Mouse (Mus musculus) CH12.LX (cell line): Measurements from ENCODE around the gene Nr5a2. TPM values are rescaled to one million over a fixed set of nuclear protein-coding genes. Genes with fewer than 3 reads are reported as not detected.

Experiments used
- DNase-seq: peaks from one replicate; pipeline ENCODE4 v3.0.0-alpha.2; 2013; ENCODE audit errors: extremely low read depth
- H3K27ac ChIP-seq: 2 replicates; pipeline ENCODE4 v1.5.1; 2012; ENCODE audit warnings: low read depth, mild to moderate bottlenecking, control low read depth, moderate library complexity; ENCODE audit not compliant: insufficient read depth
- H3K27me3 ChIP-seq: replicated peaks from 2 replicates; pipeline ENCODE3; 2012; ENCODE audit warnings: inconsistent platforms
- H3K36me3 ChIP-seq, 2 experiments: replicated peaks in 1 of 2; 2 replicates each; pipeline versions ENCODE3 to v1.6.1; 2012; ENCODE audit warnings: inconsistent platforms in 1 of 2, low read length in 1 of 2, mild to moderate bottlenecking in 1 of 2, mixed read lengths in 1 of 2, moderate library complexity in 1 of 2; ENCODE audit not compliant: control insufficient read depth in 1 of 2, insufficient read depth in 1 of 2
- H3K4me1 ChIP-seq, 2 experiments: 2 replicates each; pipeline ENCODE4 v1.6.1; 2012; ENCODE audit warnings: inconsistent platforms in 1 of 2, moderate library complexity in 1 of 2; ENCODE audit not compliant: insufficient read depth in 2 of 2, control insufficient read depth in 1 of 2
- H3K4me2 ChIP-seq: 2 replicates; pipeline ENCODE4 v1.6.1; 2012; ENCODE audit warnings: low read depth, mild to moderate bottlenecking, control low read depth; ENCODE audit not compliant: poor library complexity, insufficient read depth, severe bottlenecking
- H3K4me3 ChIP-seq, 3 experiments: fragments of 150-350 bp in 1 of 3; sonication (generic) in 1 of 3; replicated peaks in 1 of 3; 2 replicates each; pipeline versions ENCODE3 to v1.5.1; 2011 to 2012; ENCODE audit warnings: low read depth in 2 of 3, low read length in 2 of 3, mild to moderate bottlenecking in 2 of 3, moderate library complexity in 2 of 3, control low read depth in 1 of 3, improper control_type of control experiment in 1 of 3, inconsistent platforms in 1 of 3, mixed read lengths in 1 of 3; ENCODE audit not compliant: poor library complexity in 1 of 3
- H3K79me2 ChIP-seq: replicated peaks from 2 replicates; pipeline ENCODE4 v1.6.1; 2012; ENCODE audit warnings: mild to moderate bottlenecking, moderate library complexity; ENCODE audit not compliant: control insufficient read depth, poor library complexity, insufficient read depth, severe bottlenecking; ENCODE audit errors: extremely low read depth
- H3K9ac ChIP-seq: 2 replicates; pipeline ENCODE4 v1.6.1; 2012; ENCODE audit warnings: low read depth, mild to moderate bottlenecking, control low read depth, moderate library complexity; ENCODE audit not compliant: insufficient read depth
- H3K9me3 ChIP-seq: replicated peaks from 2 replicates; pipeline ENCODE3; 2012; ENCODE audit warnings: low read length, inconsistent platforms, mixed read lengths
- BHLHE40 ChIP-seq: IDR thresholded peaks from 2 replicates; pipeline ENCODE4 v1.6.1; 2011; ENCODE audit warnings: mild to moderate bottlenecking, low read depth, low read length, improper control_type of control experiment
- CHD2 ChIP-seq: IDR thresholded peaks from 2 replicates; pipeline ENCODE4 v1.6.1; 2011; ENCODE audit warnings: low read length, improper control_type of control experiment
- CTCF ChIP-seq, 2 experiments: IDR thresholded peaks in 1 of 2; conservative IDR thresholded peaks in 1 of 2; 2 replicates each; pipeline ENCODE4 v1.5.1; 2011 to 2012; ENCODE audit warnings: low read depth in 2 of 2, low read length in 2 of 2, improper control_type of control experiment in 1 of 2, inconsistent platforms in 1 of 2, mild to moderate bottlenecking in 1 of 2, moderate library complexity in 1 of 2
- E2F4 ChIP-seq: IDR thresholded peaks from 2 replicates; pipeline ENCODE4 v1.6.1; 2011; ENCODE audit warnings: low read depth, low read length, improper control_type of control experiment; ENCODE audit not compliant: insufficient replicate concordance
- ELF1 ChIP-seq: IDR thresholded peaks from 2 replicates; pipeline ENCODE4 v1.6.1; 2014; ENCODE audit warnings: low read depth, mild to moderate bottlenecking, inconsistent platforms, low read length, improper control_type of control experiment
- ETS1 ChIP-seq: conservative IDR thresholded peaks from 2 replicates; pipeline ENCODE4 v1.6.1; 2012; ENCODE audit warnings: low read depth, mild to moderate bottlenecking, inconsistent platforms, low read length, improper control_type of control experiment, moderate library complexity
- JUND ChIP-seq: conservative IDR thresholded peaks from 2 replicates; pipeline ENCODE4 v1.6.1; 2011; ENCODE audit warnings: low read depth, low read length, improper control_type of control experiment
- KAT2A ChIP-seq: IDR thresholded peaks from 2 replicates; pipeline ENCODE4 v1.6.1; 2012; ENCODE audit warnings: low read length, improper control_type of control experiment, inconsistent platforms; ENCODE audit not compliant: insufficient replicate concordance
- MAFK ChIP-seq: IDR thresholded peaks from 2 replicates; pipeline ENCODE4 v1.6.1; 2011; ENCODE audit warnings: low read length, improper control_type of control experiment; ENCODE audit not compliant: insufficient replicate concordance
- MAX ChIP-seq: IDR thresholded peaks from 2 replicates; pipeline ENCODE4 v1.6.1; 2011; ENCODE audit warnings: low read length, improper control_type of control experiment
- MAZ ChIP-seq: IDR thresholded peaks from 2 replicates; pipeline ENCODE4 v1.6.1; 2012; ENCODE audit warnings: low read depth, mild to moderate bottlenecking, inconsistent platforms, low read length, improper control_type of control experiment, moderate library complexity
- MEF2A ChIP-seq: IDR thresholded peaks from 2 replicates; pipeline ENCODE4 v1.6.1; 2014; ENCODE audit warnings: low read depth, mild to moderate bottlenecking, inconsistent platforms, low read length, improper control_type of control experiment, borderline replicate concordance
- NELFE ChIP-seq: IDR thresholded peaks from 2 replicates; pipeline ENCODE4 v1.6.1; 2011; ENCODE audit warnings: low read depth, low read length, improper control_type of control experiment
- NRF1 ChIP-seq: IDR thresholded peaks from 2 replicates; pipeline ENCODE4 v1.6.1; 2014; ENCODE audit warnings: low read depth, mild to moderate bottlenecking, inconsistent platforms, low read length, improper control_type of control experiment, moderate library complexity
- PAX5 ChIP-seq: IDR thresholded peaks from 2 replicates; pipeline ENCODE4 v1.6.1; 2012; ENCODE audit warnings: low read length, inconsistent platforms, mixed read lengths
- POLR2AphosphoS2 ChIP-seq: IDR thresholded peaks from 2 replicates; pipeline ENCODE4 v1.6.1; 2011; ENCODE audit warnings: low read depth, low read length, improper control_type of control experiment
- RAD21 ChIP-seq: IDR thresholded peaks from 2 replicates; pipeline ENCODE4 v1.6.1; 2011; ENCODE audit warnings: low read depth, mild to moderate bottlenecking, low read length, improper control_type of control experiment, moderate library complexity
- RCOR1 ChIP-seq: conservative IDR thresholded peaks from 2 replicates; pipeline ENCODE4 v1.6.1; 2012; ENCODE audit warnings: low read depth, mild to moderate bottlenecking, inconsistent platforms, low read length, improper control_type of control experiment
- SMC3 ChIP-seq: IDR thresholded peaks from 2 replicates; pipeline ENCODE4 v1.6.1; 2011; ENCODE audit warnings: low read depth, low read length, improper control_type of control experiment
- TCF12 ChIP-seq: IDR thresholded peaks from 2 replicates; pipeline ENCODE4 v1.6.1; 2014; ENCODE audit warnings: low read depth, mild to moderate bottlenecking, inconsistent platforms, low read length, improper control_type of control experiment
- UBTF ChIP-seq: IDR thresholded peaks from 2 replicates; pipeline ENCODE4 v1.6.1; 2012; ENCODE audit warnings: low read depth, mild to moderate bottlenecking, inconsistent platforms, low read length, improper control_type of control experiment, moderate library complexity
- USF1 ChIP-seq: IDR thresholded peaks from 2 replicates; pipeline ENCODE4 v1.6.1; 2014; ENCODE audit warnings: low read depth, mild to moderate bottlenecking, inconsistent platforms, low read length, improper control_type of control experiment
- USF2 ChIP-seq: conservative IDR thresholded peaks from 2 replicates; pipeline ENCODE4 v1.6.1; 2011; ENCODE audit warnings: low read depth, low read length, improper control_type of control experiment
- ZC3H11A ChIP-seq: IDR thresholded peaks from 2 replicates; pipeline ENCODE4 v1.6.1; 2012; ENCODE audit warnings: low read depth, mild to moderate bottlenecking, inconsistent platforms, low read length, improper control_type of control experiment
- ZKSCAN1 ChIP-seq: IDR thresholded peaks from 2 replicates; pipeline ENCODE4 v1.6.1; 2012; ENCODE audit warnings: low read depth, inconsistent platforms, low read length, improper control_type of control experiment, borderline replicate concordance
- ZNF384 ChIP-seq: IDR thresholded peaks from 2 replicates; pipeline ENCODE4 v1.6.1; 2012; ENCODE audit warnings: low read depth, low read length, improper control_type of control experiment, inconsistent platforms
- dilution Hi-C: fragments of 300-500 bp; cut with MboI; formaldehyde crosslinking; loops from 2 replicates; pipeline ENCODE4 v1.14.3; 2020; ENCODE audit warnings: low sequenced_read_pairs; ENCODE audit not compliant: extremely low pct_unique_long_range_greater_than_20kb, extremely low pct_ligation_motif_present
- in situ Hi-C: fragments of 300-500 bp; cut with MboI; formaldehyde crosslinking; loops from 3 replicates; pipeline ENCODE4 v1.14.3; 2019; ENCODE audit warnings: low sequenced_read_pairs, low pct_ligation_motif_present, low pct_unique_long_range_greater_than_20kb, mixed read lengths
- polyA plus RNA-seq: library from polyadenylated mRNA; unstranded; fragments of >175 nt; gene quantifications from 2 replicates; pipeline ENCODE4 v1.2.1, GENCODE M21; 2012; ENCODE audit warnings: low read depth; ENCODE audit not compliant: insufficient read length
- total RNA-seq, 2 experiments: library from RNA; depleted of rRNA; stranded (reverse); fragments of 300-350 nt in 1 of 2; fragments of >200 nt in 1 of 2; gene quantifications; 2 replicates each; pipeline ENCODE4 v1.2.3; 2012 to 2014

Nr5a2 gene
- total and polyA plus RNA-seq, 3 experiments: 0.47 to 1.3 (median 0.77) TPM

GRCm38 (mm10) chr1:137003816-137004215 lies 43.6 kb upstream of the Nr5a2 start:
- Histone ChIP-seq H3K36me3 (no peaks in the 10 kb centered on the region), H3K9me3 (no peaks in the 10 kb centered on the region), H3K4me2 (no peak overlapping the region), H3K4me3 (no peak overlapping the region), H3K27me3 (no peaks in the 10 kb centered on the region), H3K79me2 (no peaks in the 10 kb centered on the region), H3K27ac (no peak overlapping the region), H3K9ac (no peak overlapping the region), H3K4me1 (peaks cover 0 to 2% of the 10 kb centered on the region in 2 experiments; a peak in 2 of 4 replicates)
- in situ Hi-C loops: no loop called here
- TF ChIP-seq RAD21 (peak; percentile 6), TCF12 (no peak)
- dilution Hi-C loops: no loop called here
- DNase-seq: no peak

DNA sequence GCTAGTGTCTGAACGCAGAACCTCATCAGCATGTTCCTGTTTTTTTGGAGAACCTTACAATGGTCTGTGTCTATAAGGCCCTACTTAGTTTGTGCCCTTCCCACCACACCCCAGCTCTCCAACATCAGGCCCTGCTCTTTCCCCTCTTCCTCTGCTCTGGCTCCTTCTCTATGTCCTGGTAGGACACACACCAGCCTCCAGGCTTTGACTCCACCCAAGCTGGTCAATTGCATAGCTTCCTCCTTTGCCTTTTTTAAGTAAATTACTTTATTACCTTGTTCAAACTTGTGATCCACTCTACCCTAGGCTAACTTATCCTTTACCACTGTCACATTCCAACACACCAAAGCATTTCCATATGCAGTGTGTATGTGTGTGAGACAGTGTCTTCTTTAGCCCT lies 42.9 kb upstream of the Nr5a2 start:
- dilution Hi-C loops (no loop called here), in situ Hi-C loops (no loop called here)

GRCm38 (mm10) chr1:136991762-136992352 lies 31.6 kb upstream of the Nr5a2 start:
- TF ChIP-seq MAX: no peak
- TF ChIP-seq RAD21: no peak
- TF ChIP-seq MAFK: no peak
- no peak for TF ChIP-seq E2F4
- no peak for TF ChIP-seq CHD2
- TF ChIP-seq ELF1: no peak
- TF ChIP-seq USF2: no peak
- TF ChIP-seq NELFE: no peak
- no peak for TF ChIP-seq PAX5
- no peak for TF ChIP-seq ZC3H11A
- TF ChIP-seq JUND: no peak
- no peak for TF ChIP-seq BHLHE40
- no peak for TF ChIP-seq MEF2A
- no peak for TF ChIP-seq KAT2A
- H3K79me2 ChIP-seq: no peaks in the 10 kb centered on the region
- no peak overlapping the region for H3K4me3 ChIP-seq
- H3K27me3 ChIP-seq: no peaks in the 10 kb centered on the region
- H3K9ac ChIP-seq: no peak overlapping the region
- H3K4me2 ChIP-seq: no peak overlapping the region
- in situ Hi-C loops (no loop called here), dilution Hi-C loops (no loop called here)
- H3K36me3 ChIP-seq: no peaks in the 10 kb centered on the region
- no peak for DNase-seq
- no peak overlapping the region for H3K27ac ChIP-seq
- H3K4me1 ChIP-seq: no peaks in the 10 kb centered on the region
- no peaks in the 10 kb centered on the region for H3K9me3 ChIP-seq

More for the DNA sequence above, 42.9 kb upstream of the Nr5a2 start:
- no peak for TF ChIP-seq ETS1
- TF ChIP-seq BHLHE40: no peak
- TF ChIP-seq POLR2AphosphoS2: no peak
- TF ChIP-seq RCOR1: no peak
- TF ChIP-seq MAZ: no peak
- no peak for TF ChIP-seq CTCF (conservative IDR thresholded peaks at IDR 0.05 in 1 of 2, IDR thresholded peaks at IDR 0.05 in 1 of 2; ENCODE audit: low read depth in 2 of 2, low read length in 2 of 2)
- no peak for TF ChIP-seq ZC3H11A
- TF ChIP-seq NRF1: no peak
- no peak for TF ChIP-seq UBTF
- TF ChIP-seq SMC3: no peak
- no peak for TF ChIP-seq USF1
- TF ChIP-seq ZKSCAN1: no peak
- no peak for TF ChIP-seq ZNF384
- TF ChIP-seq JUND: no peak
- H3K36me3 ChIP-seq: no peaks in the 10 kb centered on the region
- no peak overlapping the region for H3K4me3 ChIP-seq
- H3K4me1 ChIP-seq: no peaks in the 10 kb centered on the region
- no peak overlapping the region for H3K27ac ChIP-seq
- no peaks in the 10 kb centered on the region for H3K79me2 ChIP-seq
- H3K9ac ChIP-seq: no peak overlapping the region
- DNase-seq: no peak
- H3K4me2 ChIP-seq: no peak overlapping the region
- no peaks in the 10 kb centered on the region for H3K9me3 ChIP-seq
- no peaks in the 10 kb centered on the region for H3K27me3 ChIP-seq
